Mouse (Mus musculus) liver, postnatal 0 days (tissue): ENCODE results near the gene Eepd1.

Source experiments
- CTCF ChIP-seq: sonication (generic); IDR thresholded peaks from 2 replicates; pipeline ENCODE4 v1.5.1; 2016; ENCODE audit warnings: antibody characterized with exemption, low read depth
- EP300 ChIP-seq: IDR thresholded peaks from 2 replicates; pipeline ENCODE4 v1.6.1; 2016; ENCODE audit warnings: antibody characterized with exemption, low read depth, mild to moderate bottlenecking

GRCm38 (mm10) chr9:25480676-25481075, 671 bp upstream of the Eepd1 start:
- TF ChIP-seq CTCF, result no peak
- TF ChIP-seq EP300, result no peak
